Mouse (Mus musculus): ENCODE data around the gene Pcdh15. TPM values are rescaled to one million over a fixed set of nuclear protein-coding genes. Genes with fewer than 3 reads are reported as not detected.

Pcdh15 gene
- polyA plus RNA-seq, 1 experiment from 2014 or later, result 0.57 TPM

GRCm38 (mm10) chr10:74129192-74129591, 1030.0 kb downstream of the Pcdh15 start:
- H3K27me3 ChIP-seq (replicated peaks; ENCODE audit: low read depth, poor library complexity, severe bottlenecking), result no peaks in the 10 kb centered on the region
- H3K4me1 ChIP-seq, result no peaks in the 10 kb centered on the region
- no peaks in the 10 kb centered on the region for H3K36me3 ChIP-seq (replicated peaks)
- H3K4me3 ChIP-seq, result no peak overlapping the region
- no peaks in the 10 kb centered on the region for H3K9me3 ChIP-seq
- no peak for DNase-seq (ENCODE audit: low spot score)
- H3K27ac ChIP-seq (replicated peaks), result no peak overlapping the region
- WGBS, result 88% methylated on average over 3 of the region's 3 CpGs

- H3K27me3 ChIP-seq (replicated peaks; ENCODE audit: low read depth, poor library complexity, severe bottlenecking), result no peaks in the 10 kb centered on the region
- H3K4me3 ChIP-seq, result no peak overlapping the region
- no peaks in the 10 kb centered on the region for H3K4me1 ChIP-seq
- DNase-seq (ENCODE audit: low spot score), result no peak
- H3K36me3 ChIP-seq (replicated peaks), result no peaks in the 10 kb centered on the region
- H3K27ac ChIP-seq (replicated peaks), result no peak overlapping the region
- no peaks in the 10 kb centered on the region for H3K9me3 ChIP-seq
Observed at GRCm38 (mm10) chr10:74129665-74130064, 1030.5 kb downstream of the Pcdh15 start.

GRCm38 (mm10) chr10:74130805-74131204, 1031.7 kb downstream of the Pcdh15 start:
- Histone ChIP-seq H3K4me3 (no peak overlapping the region), H3K36me3 (replicated peaks) (no peaks in the 10 kb centered on the region), H3K27me3 (replicated peaks; ENCODE audit: low read depth, poor library complexity, severe bottlenecking) (no peaks in the 10 kb centered on the region), H3K27ac (replicated peaks) (no peak overlapping the region), H3K4me1 (no peaks in the 10 kb centered on the region), H3K9me3 (no peaks in the 10 kb centered on the region)
- 91% methylated on average over 3 of the region's 3 CpGs for WGBS
- DNase-seq (ENCODE audit: low spot score), result no peak

GRCm38 (mm10) chr10:74147966-74148365, 1048.8 kb downstream of the Pcdh15 start:
- H3K36me3 ChIP-seq (replicated peaks), result no peaks in the 10 kb centered on the region
- H3K9me3 ChIP-seq, result no peaks in the 10 kb centered on the region
- no peaks in the 10 kb centered on the region for H3K4me1 ChIP-seq
- no peak for DNase-seq (ENCODE audit: low spot score)
- H3K27me3 ChIP-seq (replicated peaks; ENCODE audit: low read depth, poor library complexity, severe bottlenecking), result no peaks in the 10 kb centered on the region
- no peak overlapping the region for H3K4me3 ChIP-seq
- H3K27ac ChIP-seq (replicated peaks), result no peak overlapping the region

GRCm38 (mm10) chr10:74181921-74182320, 1082.8 kb downstream of the Pcdh15 start:
- Histone ChIP-seq H3K4me3 (no peak overlapping the region), H3K27me3 (replicated peaks; ENCODE audit: low read depth, poor library complexity, severe bottlenecking) (no peaks in the 10 kb centered on the region), H3K4me1 (no peaks in the 10 kb centered on the region), H3K27ac (replicated peaks) (no peak overlapping the region), H3K9me3 (no peaks in the 10 kb centered on the region), H3K36me3 (replicated peaks) (no peaks in the 10 kb centered on the region)
- 73% methylated on average over 3 of the region's 3 CpGs for WGBS
- no peak for DNase-seq (ENCODE audit: low spot score)

- Histone ChIP-seq H3K36me3 (replicated peaks) (no peaks in the 10 kb centered on the region), H3K27me3 (replicated peaks; ENCODE audit: low read depth, poor library complexity, severe bottlenecking) (no peaks in the 10 kb centered on the region), H3K27ac (replicated peaks) (no peak overlapping the region), H3K9me3 (no peaks in the 10 kb centered on the region), H3K4me1 (no peaks in the 10 kb centered on the region), H3K4me3 (no peak overlapping the region)
- no peak for DNase-seq (ENCODE audit: low spot score)
Observed at GRCm38 (mm10) chr10:74203650-74204049, 1104.5 kb downstream of the Pcdh15 start.

GRCm38 (mm10) chr10:74217268-74217667, 1118.1 kb downstream of the Pcdh15 start:
- H3K4me1 ChIP-seq, result no peaks in the 10 kb centered on the region
- no peak overlapping the region for H3K27ac ChIP-seq (replicated peaks)
- DNase-seq (ENCODE audit: low spot score), result no peak
- H3K27me3 ChIP-seq (replicated peaks; ENCODE audit: low read depth, poor library complexity, severe bottlenecking), result no peaks in the 10 kb centered on the region
- H3K9me3 ChIP-seq, result no peaks in the 10 kb centered on the region
- H3K36me3 ChIP-seq (replicated peaks), result no peaks in the 10 kb centered on the region
- no peak overlapping the region for H3K4me3 ChIP-seq
- WGBS, result 52% methylated on average over 1 of the region's 1 CpGs

- 94% methylated on average over 2 of the region's 2 CpGs for WGBS
- H3K9me3 ChIP-seq, result no peaks in the 10 kb centered on the region
- no peak overlapping the region for H3K4me3 ChIP-seq
- H3K4me1 ChIP-seq, result no peaks in the 10 kb centered on the region
- no peak overlapping the region for H3K27ac ChIP-seq (replicated peaks)
- no peaks in the 10 kb centered on the region for H3K36me3 ChIP-seq (replicated peaks)
- no peak for DNase-seq (ENCODE audit: low spot score)
- H3K27me3 ChIP-seq (replicated peaks; ENCODE audit: low read depth, poor library complexity, severe bottlenecking), result no peaks in the 10 kb centered on the region
Observed at GRCm38 (mm10) chr10:74220439-74220838, 1121.3 kb downstream of the Pcdh15 start.

GRCm38 (mm10) chr10:74257716-74258446, 1158.7 kb downstream of the Pcdh15 start:
- Histone ChIP-seq H3K4me1 (no peaks in the 10 kb centered on the region), H3K27me3 (replicated peaks; ENCODE audit: low read depth, poor library complexity, severe bottlenecking) (no peaks in the 10 kb centered on the region), H3K9me3 (no peaks in the 10 kb centered on the region), H3K36me3 (replicated peaks) (no peaks in the 10 kb centered on the region), H3K27ac (replicated peaks) (no peak overlapping the region), H3K4me3 (no peak overlapping the region)
- no peak for DNase-seq (ENCODE audit: low spot score)
- 85% methylated on average over 15 of the region's 15 CpGs for WGBS

GRCm38 (mm10) chr10:74258639-74259038, 1159.5 kb downstream of the Pcdh15 start:
- Histone ChIP-seq H3K27me3 (replicated peaks; ENCODE audit: low read depth, poor library complexity, severe bottlenecking) (no peaks in the 10 kb centered on the region), H3K9me3 (no peaks in the 10 kb centered on the region), H3K36me3 (replicated peaks) (no peaks in the 10 kb centered on the region), H3K4me1 (no peaks in the 10 kb centered on the region), H3K4me3 (no peak overlapping the region), H3K27ac (replicated peaks) (no peak overlapping the region)
- no peak for DNase-seq (ENCODE audit: low spot score)

GRCm38 (mm10) chr10:74269637-74270269, 1170.6 kb downstream of the Pcdh15 start:
- Histone ChIP-seq H3K4me1 (no peaks in the 10 kb centered on the region), H3K27me3 (replicated peaks; ENCODE audit: low read depth, poor library complexity, severe bottlenecking) (no peaks in the 10 kb centered on the region), H3K9me3 (no peaks in the 10 kb centered on the region), H3K27ac (replicated peaks) (no peak overlapping the region), H3K4me3 (no peak overlapping the region), H3K36me3 (replicated peaks) (no peaks in the 10 kb centered on the region)
- 74% methylated on average over 6 of the region's 6 CpGs for WGBS
- DNase-seq (ENCODE audit: low spot score), result no peak

- Histone ChIP-seq H3K4me3 (no peak overlapping the region), H3K27ac (replicated peaks) (no peak overlapping the region), H3K27me3 (replicated peaks; ENCODE audit: low read depth, poor library complexity, severe bottlenecking) (no peaks in the 10 kb centered on the region), H3K4me1 (no peaks in the 10 kb centered on the region), H3K36me3 (replicated peaks) (no peaks in the 10 kb centered on the region), H3K9me3 (no peaks in the 10 kb centered on the region)
- WGBS, result 90% methylated on average over 5 of the region's 5 CpGs
- no peak for DNase-seq (ENCODE audit: low spot score)
Observed at GRCm38 (mm10) chr10:74270894-74271293, 1171.8 kb downstream of the Pcdh15 start.

GRCm38 (mm10) chr10:74304120-74304519, 1205.0 kb downstream of the Pcdh15 start:
- no peaks in the 10 kb centered on the region for H3K4me1 ChIP-seq
- no peaks in the 10 kb centered on the region for H3K27me3 ChIP-seq (replicated peaks; ENCODE audit: low read depth, poor library complexity, severe bottlenecking)
- H3K27ac ChIP-seq (replicated peaks), result no peak overlapping the region
- H3K4me3 ChIP-seq, result no peak overlapping the region
- WGBS, result 94% methylated on average over 2 of the region's 2 CpGs
- H3K9me3 ChIP-seq, result no peaks in the 10 kb centered on the region
- no peaks in the 10 kb centered on the region for H3K36me3 ChIP-seq (replicated peaks)
- no peak for DNase-seq (ENCODE audit: low spot score)

Measured in embryonic facial prominence, embryonic 10.5 days (tissue).